ENCODE assay signal across 20 mouse cellular contexts in genomic region chr2:141700759-141701452, GRCm38 (mm10).
A peak's percentile ranks its signal among the peaks of the same experiment; 100 is the strongest.
DNase-seq lines count a peak whose midpoint lies in the region; ATAC-seq lines count a peak whose summit lies in the region.
"Had no signal": no experiment of that assay in that cellular context is flagged by ENCODE, and none has a peak within 500 bp of the region (broad histone marks: within the 10 kb centered on the region; RNA-seq: fewer than 3 reads in every experiment).

No protein-coding gene starts in this region.

- no peaks in the 10 kb centered on the region for H3K36me3 ChIP-seq in forebrain, embryonic 14.5 days (ENCODE audit: control insufficient read depth, insufficient read depth, low read length)
- no peaks in the 10 kb centered on the region for H3K36me3 ChIP-seq in forebrain, embryonic 10.5 days (replicated peaks)
- no peaks in the 10 kb centered on the region for H3K36me3 ChIP-seq in kidney, embryonic 15.5 days
- H3K36me3 ChIP-seq in lung, embryonic 16.5 days (ENCODE audit: control insufficient read depth, insufficient read depth, low read length): no peaks in the 10 kb centered on the region
- H3K36me3 ChIP-seq: embryonic facial prominence, embryonic 15.5 days; G1E; liver, embryonic 13.5 days had no signal

- H3K27ac ChIP-seq in forebrain, embryonic 14.5 days (ENCODE audit: low read depth, low read length): peak overlapping the region; percentile 44; the same call in 1 of the 2 replicates
- H3K27ac ChIP-seq in forebrain, embryonic 10.5 days: no peak overlapping the region
- no peak overlapping the region for H3K27ac ChIP-seq in kidney, embryonic 15.5 days
- no peak overlapping the region for H3K27ac ChIP-seq in lung, embryonic 16.5 days (ENCODE audit: low read length)
- H3K27ac ChIP-seq: embryonic facial prominence, embryonic 15.5 days; liver, embryonic 13.5 days had no signal

- H3K4me3 ChIP-seq in forebrain, embryonic 14.5 days (ENCODE audit: low read depth, low read length): no peak overlapping the region
- H3K4me3 ChIP-seq in forebrain, embryonic 10.5 days: no peak overlapping the region
- H3K4me3 ChIP-seq in kidney, embryonic 15.5 days (replicated peaks): no peak overlapping the region
- no peak overlapping the region for H3K4me3 ChIP-seq in lung, embryonic 16.5 days (ENCODE audit: low read length)
- H3K4me3 ChIP-seq: embryonic facial prominence, embryonic 15.5 days; liver, embryonic 13.5 days had no signal

- H3K9me3 ChIP-seq in forebrain, embryonic 14.5 days (replicated peaks; ENCODE audit: control insufficient read depth, low read length): no peaks in the 10 kb centered on the region
- H3K9me3 ChIP-seq in forebrain, embryonic 10.5 days: no peaks in the 10 kb centered on the region
- H3K9me3 ChIP-seq in kidney, embryonic 15.5 days (replicated peaks): no peaks in the 10 kb centered on the region
- no peaks in the 10 kb centered on the region for H3K9me3 ChIP-seq in lung, embryonic 16.5 days (ENCODE audit: control insufficient read depth, low read length)
- H3K9me3 ChIP-seq: embryonic facial prominence, embryonic 15.5 days; liver, embryonic 13.5 days had no signal

- H3K27me3 ChIP-seq in forebrain, embryonic 14.5 days (replicated peaks; ENCODE audit: control insufficient read depth, insufficient read depth, low read length): no peaks in the 10 kb centered on the region
- no peaks in the 10 kb centered on the region for H3K27me3 ChIP-seq in forebrain, embryonic 10.5 days (ENCODE audit: poor library complexity, severe bottlenecking)
- no peaks in the 10 kb centered on the region for H3K27me3 ChIP-seq in kidney, embryonic 15.5 days
- no peaks in the 10 kb centered on the region for H3K27me3 ChIP-seq in lung, embryonic 16.5 days (ENCODE audit: control insufficient read depth, insufficient read depth, low read depth, low read length)
- H3K27me3 ChIP-seq: embryonic facial prominence, embryonic 15.5 days; liver, embryonic 13.5 days had no signal

- H3K4me1 ChIP-seq in forebrain, embryonic 14.5 days (ENCODE audit: control insufficient read depth, insufficient read depth, low read length): no peaks in the 10 kb centered on the region
- no peaks in the 10 kb centered on the region for H3K4me1 ChIP-seq in forebrain, embryonic 10.5 days
- 0 out of 2 replicates have a peak, but pooled peaks cover 10% of the 10 kb centered on the region for H3K4me1 ChIP-seq in kidney, embryonic 15.5 days
- peaks cover 5% of the 10 kb centered on the region for H3K4me1 ChIP-seq in lung, embryonic 16.5 days (replicated peaks; ENCODE audit: control insufficient read depth, insufficient read depth, low read length)
- H3K4me1 ChIP-seq: embryonic facial prominence, embryonic 15.5 days; liver, embryonic 13.5 days had no signal

- no peak overlapping the region for H3K9ac ChIP-seq in forebrain, embryonic 14.5 days (ENCODE audit: low read length)
- no peak overlapping the region for H3K9ac ChIP-seq in kidney, embryonic 15.5 days
- no peak overlapping the region for H3K9ac ChIP-seq in lung, embryonic 16.5 days (ENCODE audit: low read length)
- H3K9ac ChIP-seq: embryonic facial prominence, embryonic 15.5 days; liver, embryonic 13.5 days had no signal

- peak; percentile 89 for DNase-seq in forebrain, embryonic 14.5 days (ENCODE audit: low spot score)
- DNase-seq in forebrain, embryonic 10.5 days (ENCODE audit: extremely low spot score, low spot score): no peak
- no peak for DNase-seq in kidney, postnatal 36 days
- no peak for DNase-seq in lung, postnatal 10 days
- DNase-seq in brain, embryonic 18.5 days (ENCODE audit: low read depth, low spot score): peak; percentile 51
- DNase-seq in adrenal gland, postnatal 14 days: no peak
- DNase-seq: adrenal gland, postnatal 10 days; cerebellum, adult 2 months; cerebellum, postnatal 36 days; gastrocnemius, postnatal 14 days; heart, adult 18-20 months; kidney, adult 18-20 months; liver, embryonic 13.5 days; right cerebral cortex, postnatal 25 days had no signal

- H3K4me2 ChIP-seq in forebrain, embryonic 14.5 days (ENCODE audit: low read length): no peak overlapping the region
- peak overlapping the region; percentile 10; the same call in 1 of the 2 replicates for H3K4me2 ChIP-seq in kidney, embryonic 15.5 days
- H3K4me2 ChIP-seq in lung, embryonic 16.5 days (ENCODE audit: low read depth, low read length): no peak overlapping the region
- H3K4me2 ChIP-seq: embryonic facial prominence, embryonic 15.5 days; liver, embryonic 13.5 days had no signal

- WGBS in forebrain, embryonic 14.5 days: 67% methylated on average over 7 of the region's 7 CpGs
- WGBS in forebrain, embryonic 10.5 days: 85% methylated on average over 7 of the region's 7 CpGs
- WGBS in kidney, embryonic 15.5 days: 16% methylated on average over 7 of the region's 7 CpGs
- 6% methylated on average over 7 of the region's 7 CpGs for WGBS in lung, embryonic 16.5 days

- ATAC-seq in forebrain, embryonic 14.5 days: peak; percentile 68; the same call in 1 of the 2 replicates
- no peak for ATAC-seq in kidney, embryonic 15.5 days (replicated peaks; ENCODE audit: low FRiP score)
- peak; percentile 54; the same call in 1 of the 2 replicates for ATAC-seq in lung, embryonic 16.5 days (ENCODE audit: low read depth)
- ATAC-seq: activated CD4-positive, CD25-positive, alpha-beta regulatory T cell, adult 4 months; lung, postnatal 0 days had no signal

Comparison
In these comparisons a context has a peak if more than half of its experiments do, and no peak if none do; other contexts are left out.
1. DNase-seq: peak in forebrain, embryonic 14.5 days (single experiment) and brain, embryonic 18.5 days (single experiment); none in forebrain, embryonic 10.5 days (single experiment), kidney, postnatal 36 days (0 of 2), lung, postnatal 10 days (single experiment) and adrenal gland, postnatal 14 days (single experiment).